Mouse (Mus musculus) limb, embryonic 14.5 days (tissue): ENCODE measurements at regions not wholly inside any gene's neighbourhood (a gene's known extent, or its start where the extent isn't known, plus 50 kb on each side); places are given as distances from the start of the nearest gene placed in this dataset.

Source experiments
- ATAC-seq: fragments of 200-750 bp; cut with Nextera tagmentation; 2 replicates; pipeline ENCODE4 v1.8.0; 2017; ENCODE audit warnings: low read depth, moderate number of reproducible peaks, moderate TSS enrichment; ENCODE audit not compliant: low FRiP score
- DNase-seq: peaks from one replicate; pipeline ENCODE4 v3.0.0-alpha.2; 2015; ENCODE audit warnings: low spot score
- H3K27ac ChIP-seq: fragments of 300-500 bp; sonication (generic); replicated peaks from 2 replicates; pipeline ENCODE4 v1.5.1; 2014; ENCODE audit warnings: low read depth, mild to moderate bottlenecking, low read length, moderate library complexity, mixed read lengths
- H3K27me3 ChIP-seq: fragments of 300-500 bp; sonication (generic); 2 replicates; pipeline ENCODE4 v1.6.1; 2014; ENCODE audit warnings: low read length, mixed read lengths; ENCODE audit not compliant: control insufficient read depth, insufficient read depth
- H3K36me3 ChIP-seq: fragments of 300-500 bp; sonication (generic); 2 replicates; pipeline ENCODE4 v1.6.1; 2014; ENCODE audit warnings: mild to moderate bottlenecking, low read length, moderate library complexity, mixed read lengths; ENCODE audit not compliant: control insufficient read depth, insufficient read depth
- H3K4me1 ChIP-seq: fragments of 300-500 bp; sonication (generic); 2 replicates; pipeline ENCODE4 v1.6.1; 2014; ENCODE audit warnings: antibody characterized with exemption, low read length, mixed read lengths; ENCODE audit not compliant: control insufficient read depth, insufficient read depth
- H3K4me2 ChIP-seq: fragments of 300-500 bp; sonication (generic); replicated peaks from 2 replicates; pipeline ENCODE4 v1.6.1; 2014; ENCODE audit warnings: low read depth, mild to moderate bottlenecking, low read length, moderate library complexity; ENCODE audit not compliant: severe bottlenecking
- H3K4me3 ChIP-seq: fragments of 300-500 bp; sonication (generic); replicated peaks from 2 replicates; pipeline ENCODE4 v1.5.1; 2014; ENCODE audit warnings: low read length
- H3K9ac ChIP-seq: fragments of 300-500 bp; sonication (generic); 2 replicates; pipeline ENCODE4 v1.6.1; 2014; ENCODE audit warnings: mild to moderate bottlenecking, low read depth, low read length, moderate library complexity; ENCODE audit not compliant: severe bottlenecking
- H3K9me3 ChIP-seq: fragments of 300-500 bp; sonication (generic); 2 replicates; pipeline ENCODE4 v1.6.1; 2016; ENCODE audit warnings: low read length; ENCODE audit not compliant: control insufficient read depth
- POLR2A ChIP-seq: fragments of 200-500 bp; IDR thresholded peaks from 2 replicates; pipeline ENCODE4 v1.8.0; 2012; ENCODE audit warnings: inconsistent platforms, mild to moderate bottlenecking, moderate library complexity, borderline replicate concordance; ENCODE audit not compliant: insufficient read depth, insufficient read length; ENCODE audit errors: extremely low read depth
- WGBS: fragments of 180-500 bp; shearing (Covaris S2); extraction: QIAGEN DNeasy Blood & Tissue Kit; methylation state at CpG from one replicate; pipeline ENCODE4 v1.1.7; 2014; 5-methylcytosine and 5-hydroxymethylcytosine counted together

DNA sequence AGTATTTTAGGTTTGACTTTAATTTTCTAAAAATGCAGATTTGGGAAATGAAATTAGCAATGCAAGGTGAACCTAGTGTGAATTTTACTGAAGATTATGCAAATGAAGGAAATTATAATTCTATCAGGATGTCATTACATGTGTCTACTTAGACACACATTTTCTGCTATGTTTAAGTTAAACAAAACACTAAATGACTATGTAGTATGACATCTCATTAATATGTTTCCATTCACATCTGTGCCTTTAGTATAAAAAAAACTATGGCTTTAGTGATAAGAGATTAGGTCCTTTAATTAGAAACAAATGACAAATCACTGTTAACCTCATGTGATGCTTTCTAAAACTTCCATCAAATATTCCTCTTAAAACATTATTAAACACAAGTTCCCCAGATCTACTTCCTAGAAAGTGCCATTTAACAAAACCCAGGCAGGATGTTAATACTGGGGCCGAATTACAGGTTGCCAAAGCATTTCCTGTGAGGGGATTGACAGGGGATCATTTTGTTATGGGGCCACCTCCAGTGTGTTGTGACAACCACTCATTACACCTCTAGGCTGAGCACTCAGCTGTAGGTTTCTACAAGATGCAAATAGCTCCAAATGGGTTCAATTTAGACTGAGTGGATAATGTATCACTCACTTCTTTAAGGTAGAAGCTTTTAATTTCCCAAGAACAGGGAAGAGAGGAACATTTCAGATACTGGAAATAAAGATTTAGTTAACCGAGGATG lies 1629.7 kb upstream of the Acvr2a start:
- H3K36me3 ChIP-seq: no peaks in the 10 kb centered on the region
- no peak for DNase-seq
- no peaks in the 10 kb centered on the region for H3K4me1 ChIP-seq
- ATAC-seq: no peak
- no peak overlapping the region for H3K4me3 ChIP-seq
- H3K27me3 ChIP-seq: no peaks in the 10 kb centered on the region
- H3K27ac ChIP-seq: no peak overlapping the region
- no peak overlapping the region for H3K9ac ChIP-seq
- no peaks in the 10 kb centered on the region for H3K9me3 ChIP-seq
- 45% methylated on average over 2 of the region's 2 CpGs for WGBS
- TF ChIP-seq POLR2A: no peak
- no peak overlapping the region for H3K4me2 ChIP-seq
